Mouse (Mus musculus) neural tube, embryonic 10.5 days (tissue): ENCODE measurements around the gene C130032M10Rik.

Experiments used
- DNase-seq: peaks from one replicate; pipeline ENCODE4 v3.0.0-alpha.2; 2017; ENCODE audit warnings: low spot score; ENCODE audit errors: extremely low spot score

Gene C130032M10Rik

GRCm38 (mm10) chr9:114515364-114515763 lies at the start of gene C130032M10Rik:
TSS of gene C130032M10Rik (plus strand) at chr9:114515697.
- no peak for DNase-seq

- DNase-seq, result no peak
These were observed 48.6 kb upstream of the C130032M10Rik start for GRCm38 (mm10) chr9:114466871-114467270.

- DNase-seq, result no peak
These were observed 47.3 kb upstream of the C130032M10Rik start for GRCm38 (mm10) chr9:114468217-114468616.

GRCm38 (mm10) chr9:114468701-114469100 lies 46.8 kb upstream of the C130032M10Rik start:
- no peak for DNase-seq

GRCm38 (mm10) chr9:114471892-114472291 lies 43.6 kb upstream of the C130032M10Rik start:
- DNase-seq, result no peak

GRCm38 (mm10) chr9:114477019-114477418 lies 38.5 kb upstream of the C130032M10Rik start:
- DNase-seq, result no peak

GRCm38 (mm10) chr9:114480940-114481339 lies 34.6 kb upstream of the C130032M10Rik start:
- no peak for DNase-seq

GRCm38 (mm10) chr9:114484771-114485170 lies 30.7 kb upstream of the C130032M10Rik start:
- DNase-seq, result no peak

GRCm38 (mm10) chr9:114486808-114487207 lies 28.7 kb upstream of the C130032M10Rik start:
- no peak for DNase-seq

GRCm38 (mm10) chr9:114487481-114488258 lies 27.8 kb upstream of the C130032M10Rik start:
- no peak for DNase-seq

GRCm38 (mm10) chr9:114496469-114496868 lies 19.0 kb upstream of the C130032M10Rik start:
- DNase-seq, result no peak

GRCm38 (mm10) chr9:114498218-114498617 lies 17.3 kb upstream of the C130032M10Rik start:
- DNase-seq, result peak; percentile 93

- peak; percentile 75 for DNase-seq
These were observed 15.5 kb upstream of the C130032M10Rik start for GRCm38 (mm10) chr9:114499783-114500515.

GRCm38 (mm10) chr9:114501111-114501510 lies 14.4 kb upstream of the C130032M10Rik start:
- DNase-seq, result no peak

- DNase-seq, result no peak
These were observed 13.6 kb upstream of the C130032M10Rik start for GRCm38 (mm10) chr9:114501913-114502312.

- no peak for DNase-seq
These were observed 12.6 kb upstream of the C130032M10Rik start for GRCm38 (mm10) chr9:114502711-114503427.

- no peak for DNase-seq
These were observed 10.7 kb upstream of the C130032M10Rik start, which contains the start of gene Ccr4 for GRCm38 (mm10) chr9:114504816-114505215. TSS of gene Ccr4 (minus strand) at chr9:114504916.

- no peak for DNase-seq
These were observed 8.9 kb upstream of the C130032M10Rik start for GRCm38 (mm10) chr9:114506564-114506963.

- DNase-seq, result no peak
These were observed 8.1 kb upstream of the C130032M10Rik start for GRCm38 (mm10) chr9:114507421-114507820.

- no peak for DNase-seq
These were observed 5.7 kb upstream of the C130032M10Rik start for GRCm38 (mm10) chr9:114509785-114510184.

GRCm38 (mm10) chr9:114512831-114513230 lies 2.7 kb upstream of the C130032M10Rik start:
- DNase-seq, result no peak
